Mouse (Mus musculus): ENCODE results near the gene Stil. TPM values are rescaled to one million over a fixed set of nuclear protein-coding genes. Genes with fewer than 3 reads are reported as not detected.
"Not testable (repeated sequence)": the region's sequence is repeated elsewhere in the genome, so short reads cannot be mapped to it uniquely, and the experiment has no call there.

Stil gene
- 1 to 10 TPM; 3.2 to 3.3 TPM for total RNA-seq (2021)

DNA sequence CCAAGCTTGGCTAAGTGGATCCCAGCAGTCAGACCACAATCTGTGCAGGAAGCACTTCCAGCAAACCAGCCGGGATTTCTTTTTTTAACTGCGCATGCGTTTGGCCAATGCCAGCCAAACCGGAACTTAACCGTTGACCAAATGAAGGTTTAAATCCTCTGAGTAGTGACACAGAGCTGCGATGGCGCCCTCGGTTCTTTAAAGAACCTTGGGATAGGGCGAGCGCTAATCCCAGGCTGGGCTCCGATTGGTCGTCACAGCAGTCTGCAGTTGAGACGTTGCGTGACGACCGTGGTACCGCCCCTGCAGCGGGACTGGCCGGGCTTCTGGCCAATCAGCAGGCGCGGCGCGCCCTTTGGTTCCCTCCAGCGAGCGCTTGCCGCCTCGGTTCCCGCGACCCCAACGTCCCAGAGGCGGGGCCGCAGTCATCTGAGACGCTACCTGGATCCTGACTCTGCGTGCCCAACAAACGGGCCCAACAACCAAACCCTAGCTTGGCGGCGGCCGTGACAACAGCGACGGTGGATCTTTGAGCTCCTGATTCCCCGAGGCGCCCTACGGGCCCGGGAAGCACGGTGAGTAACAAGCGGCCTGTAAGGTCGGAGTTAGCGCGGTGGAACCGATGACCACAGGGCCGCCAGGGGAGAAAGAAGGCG lies at the start of gene Stil:
Gene Stil (plus strand): TSS at position 387 of the 656 bp plus-strand sequence.
- intact Hi-C loops (cut with DNase I) = loop anchor here (5.0 kb wide), 1 partner anchor 87 kb away; the partner anchor contains the start of gene Pdzk1ip1
- peak; percentile 98 for DNase-seq

DNA sequence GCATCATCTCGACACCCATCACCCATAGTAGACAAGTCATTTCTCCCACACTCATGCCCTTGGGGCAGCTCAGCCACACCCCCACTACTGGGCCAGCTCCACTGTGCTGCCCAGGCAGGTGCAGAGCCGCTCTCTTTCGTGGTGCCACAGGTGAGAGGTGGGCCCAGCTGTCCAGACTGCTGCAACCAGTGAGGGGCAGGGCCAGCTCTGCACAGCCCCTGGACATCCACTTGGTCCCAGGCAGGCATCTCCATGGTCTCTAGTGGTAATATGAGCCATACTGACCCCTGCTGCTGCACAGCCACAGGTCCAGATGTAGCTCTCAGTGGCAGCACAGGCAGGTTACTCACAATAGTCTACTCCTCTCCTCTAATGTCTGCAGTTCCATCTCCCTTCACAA lies 46.8 kb upstream of the Stil start:
- no peak for DNase-seq
- intact Hi-C loops (cut with DNase I) = no loop called here

DNA sequence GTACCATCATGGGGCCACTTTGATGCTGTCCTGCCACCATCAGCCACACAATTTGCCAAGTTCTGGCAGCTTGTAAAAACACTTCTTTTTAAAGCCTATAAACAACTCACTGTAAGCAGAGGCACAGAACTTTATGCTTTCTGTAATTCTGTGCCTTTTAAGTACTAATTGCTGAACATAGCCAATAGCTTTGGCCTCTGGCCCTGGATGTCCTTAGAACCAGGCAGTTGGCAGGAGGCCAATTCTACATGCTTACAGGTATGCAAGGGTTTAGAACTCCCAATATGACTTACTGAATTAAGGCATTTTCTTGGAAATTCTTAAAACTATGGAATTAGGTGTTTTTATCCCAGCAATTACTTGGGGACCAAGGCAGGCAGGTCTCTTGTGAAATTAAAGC lies 42.6 kb upstream of the Stil start:
- DNase-seq = peak in 1 of 2 experiments; percentile 15
- intact Hi-C loops (cut with DNase I) = no loop called here

DNA sequence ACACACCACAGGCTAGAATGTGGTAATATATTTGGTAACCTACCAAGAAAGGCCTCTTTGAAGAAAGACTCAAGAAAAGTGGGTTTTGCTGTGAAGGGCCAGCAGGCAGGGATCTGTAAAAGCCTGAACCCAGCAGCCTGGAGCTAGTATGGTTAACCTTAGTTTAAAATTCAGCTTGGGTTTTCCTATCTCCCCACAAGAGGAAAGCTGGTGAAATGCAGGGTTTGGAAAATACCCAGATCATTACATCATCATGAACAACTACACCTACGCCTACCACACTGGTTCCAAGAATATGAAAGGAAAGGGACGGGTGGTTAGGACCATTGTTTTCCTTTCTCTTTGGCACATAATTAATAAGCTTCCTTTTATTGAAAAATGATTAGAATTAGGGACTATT lies 41.7 kb upstream of the Stil start:
- intact Hi-C loops (cut with DNase I) = no loop called here
- no peak for DNase-seq

DNA sequence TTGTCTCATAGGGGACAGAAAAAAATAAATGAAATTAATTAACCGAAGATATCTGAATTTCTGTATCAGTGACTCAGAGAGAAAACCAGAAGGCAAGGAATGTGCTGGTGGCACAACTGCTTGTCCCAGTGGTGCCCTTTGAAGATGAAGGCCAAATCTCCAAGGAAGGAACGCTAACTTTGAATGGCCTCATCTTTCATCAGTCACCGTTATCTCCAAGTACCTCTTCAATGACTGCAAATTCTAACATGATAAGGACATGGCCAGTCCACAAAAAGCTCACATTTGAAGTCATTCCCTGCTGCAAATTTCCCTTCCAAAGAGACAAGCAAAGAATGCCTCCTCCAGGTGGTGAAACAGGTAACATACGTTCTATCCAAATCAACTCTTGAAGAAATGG lies 41.2 kb upstream of the Stil start:
- intact Hi-C loops (cut with DNase I) = no loop called here
- no peak for DNase-seq

DNA sequence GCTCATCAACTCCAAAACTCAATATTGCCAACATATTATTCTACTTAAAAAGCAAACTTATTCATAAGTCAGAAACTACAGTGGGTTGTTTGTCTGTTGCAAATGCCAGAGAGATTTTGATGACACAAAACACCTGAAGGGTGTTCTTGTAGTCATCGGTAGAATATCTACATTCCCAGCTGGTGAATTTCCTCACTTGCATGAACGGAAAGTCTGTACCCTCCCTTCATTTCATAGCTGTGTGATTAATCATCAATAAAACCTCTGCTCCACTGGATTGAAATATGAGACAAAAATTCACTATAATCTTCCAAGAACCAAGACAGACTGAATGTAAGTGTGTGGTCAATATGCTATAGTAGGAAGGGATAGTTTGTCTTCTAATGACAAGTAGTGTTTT lies 40.4 kb upstream of the Stil start:
- intact Hi-C loops (cut with DNase I) = no loop called here
- DNase-seq = no peak

DNA sequence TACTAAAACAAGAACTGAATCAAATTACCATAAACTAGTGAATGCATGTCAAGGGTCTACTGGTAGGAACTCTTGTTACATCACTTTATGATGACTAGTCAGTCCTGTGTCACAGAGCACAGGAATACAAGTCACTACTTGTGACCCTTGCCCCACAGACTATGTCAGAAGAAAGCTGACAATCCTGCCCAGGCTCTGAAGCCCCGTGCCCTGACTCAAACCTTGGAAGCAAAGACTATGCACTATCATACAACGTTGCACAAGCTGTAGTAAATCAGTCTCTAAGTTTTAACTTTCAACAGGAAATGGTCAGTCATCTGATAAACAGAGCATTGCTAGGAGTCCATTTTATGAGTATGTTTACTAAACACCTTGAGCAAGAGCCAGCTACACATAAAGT lies 39.1 kb upstream of the Stil start:
- intact Hi-C loops (cut with DNase I) = not testable (repeated sequence)

DNA sequence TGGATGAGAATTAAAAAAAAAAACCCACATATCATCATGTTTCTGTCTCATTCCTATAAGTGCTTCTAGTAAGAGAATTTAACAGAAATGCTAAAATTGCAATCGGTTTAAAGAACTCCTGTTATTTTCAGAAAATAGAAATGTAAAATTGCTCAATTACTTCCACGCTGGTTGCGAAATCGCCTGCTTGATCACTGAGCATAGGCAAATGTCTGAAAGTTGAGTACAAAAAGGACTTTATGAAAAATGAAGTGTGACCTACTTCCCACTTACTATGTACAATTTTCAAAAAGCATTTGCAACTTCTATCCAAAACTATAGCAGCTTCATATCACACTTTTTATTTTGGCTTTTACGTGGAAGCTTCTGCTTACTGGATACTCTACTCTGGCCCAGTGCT lies 29.2 kb upstream of the Stil start:
- no peak for DNase-seq
- intact Hi-C loops (cut with DNase I) = no loop called here

More for the DNA sequence above, 39.1 kb upstream of the Stil start:
- DNase-seq = not testable (repeated sequence)

DNA sequence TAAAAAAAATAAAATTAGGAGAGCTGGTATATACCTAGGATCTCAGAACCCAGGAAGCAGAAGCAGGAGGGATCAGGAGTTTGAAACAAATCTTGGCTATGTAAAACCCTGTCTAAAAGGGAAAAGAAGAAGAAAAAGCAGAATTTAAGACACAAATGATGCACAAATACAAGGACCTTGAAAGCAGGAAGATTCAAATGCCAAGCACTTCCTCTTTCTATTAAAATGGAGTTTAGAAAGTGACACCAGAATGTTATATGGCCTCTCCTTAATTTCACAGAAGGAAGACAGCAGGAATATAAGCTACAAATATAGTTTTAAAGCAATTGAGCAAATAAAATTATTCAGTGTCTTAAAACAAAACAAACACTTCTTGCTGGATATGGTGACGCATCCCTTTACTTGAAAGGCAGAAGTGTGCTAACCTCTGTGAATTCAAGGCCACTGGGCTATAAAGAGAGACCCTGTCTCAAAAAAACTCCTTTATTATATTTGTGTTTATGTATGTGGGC lies 26.7 kb upstream of the Stil start:
- DNase-seq = no peak
- intact Hi-C loops (cut with DNase I) = no loop called here

DNA sequence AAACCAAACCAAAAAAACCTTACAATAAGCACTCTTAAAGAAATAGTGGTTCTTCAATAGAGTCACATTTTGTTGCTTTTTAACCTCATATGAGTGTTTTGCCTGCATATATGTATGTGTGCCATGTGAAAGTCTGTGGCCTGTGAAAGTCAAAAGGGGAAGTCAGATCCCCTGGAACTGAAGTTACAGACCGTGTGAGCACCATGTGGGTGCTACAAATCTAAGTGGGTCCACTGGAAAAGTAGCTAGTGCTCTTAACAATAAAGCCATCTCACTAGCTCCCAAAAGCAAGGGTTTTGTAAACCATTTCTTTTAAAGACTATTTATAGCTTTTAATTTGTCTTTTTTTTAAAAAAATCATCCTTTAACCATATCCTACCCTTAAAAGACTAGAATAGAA lies 17.3 kb upstream of the Stil start:
- no peak for DNase-seq
- intact Hi-C loops (cut with DNase I) = no loop called here

DNA sequence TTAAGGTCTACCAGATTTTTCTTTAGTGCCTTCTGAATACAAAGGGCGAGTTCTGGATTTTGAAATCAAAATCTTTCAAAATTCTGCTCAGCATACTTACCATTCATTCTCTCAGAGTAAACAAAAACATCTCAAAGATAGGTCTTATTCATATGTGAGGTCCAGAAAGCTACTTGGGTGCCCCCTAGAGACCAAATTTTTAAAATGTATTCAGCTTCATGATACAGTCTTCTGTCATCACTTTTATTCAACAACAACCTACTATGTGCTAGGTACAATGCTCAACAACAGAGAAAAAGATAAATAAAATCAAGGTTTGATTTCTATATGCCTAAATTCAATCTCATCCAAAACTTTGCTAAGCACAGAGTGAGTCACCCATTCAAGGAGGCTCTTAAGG lies 16.9 kb upstream of the Stil start:
- peak in 1 of 2 experiments; percentile 13 for DNase-seq
- intact Hi-C loops (cut with DNase I) = no loop called here

DNA sequence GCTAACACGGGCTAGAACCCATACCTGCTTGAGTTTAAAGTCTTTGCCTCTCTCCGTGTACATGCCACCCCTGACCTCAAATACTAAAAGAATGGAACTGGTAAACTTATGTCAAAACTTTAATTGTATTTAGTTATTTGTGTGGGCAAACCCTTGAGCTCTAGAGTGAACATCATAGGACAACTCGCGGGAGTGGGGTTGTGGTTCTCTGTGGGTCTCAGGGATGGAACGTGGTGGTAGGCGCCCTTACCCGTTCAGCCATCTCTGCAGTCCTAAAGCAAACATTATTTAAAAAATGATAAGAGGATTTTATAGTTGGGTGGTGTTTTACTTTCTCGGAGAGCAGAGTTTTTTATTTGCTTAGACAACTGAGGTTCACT lies 13.8 kb upstream of the Stil start:
- DNase-seq = no peak

DNA sequence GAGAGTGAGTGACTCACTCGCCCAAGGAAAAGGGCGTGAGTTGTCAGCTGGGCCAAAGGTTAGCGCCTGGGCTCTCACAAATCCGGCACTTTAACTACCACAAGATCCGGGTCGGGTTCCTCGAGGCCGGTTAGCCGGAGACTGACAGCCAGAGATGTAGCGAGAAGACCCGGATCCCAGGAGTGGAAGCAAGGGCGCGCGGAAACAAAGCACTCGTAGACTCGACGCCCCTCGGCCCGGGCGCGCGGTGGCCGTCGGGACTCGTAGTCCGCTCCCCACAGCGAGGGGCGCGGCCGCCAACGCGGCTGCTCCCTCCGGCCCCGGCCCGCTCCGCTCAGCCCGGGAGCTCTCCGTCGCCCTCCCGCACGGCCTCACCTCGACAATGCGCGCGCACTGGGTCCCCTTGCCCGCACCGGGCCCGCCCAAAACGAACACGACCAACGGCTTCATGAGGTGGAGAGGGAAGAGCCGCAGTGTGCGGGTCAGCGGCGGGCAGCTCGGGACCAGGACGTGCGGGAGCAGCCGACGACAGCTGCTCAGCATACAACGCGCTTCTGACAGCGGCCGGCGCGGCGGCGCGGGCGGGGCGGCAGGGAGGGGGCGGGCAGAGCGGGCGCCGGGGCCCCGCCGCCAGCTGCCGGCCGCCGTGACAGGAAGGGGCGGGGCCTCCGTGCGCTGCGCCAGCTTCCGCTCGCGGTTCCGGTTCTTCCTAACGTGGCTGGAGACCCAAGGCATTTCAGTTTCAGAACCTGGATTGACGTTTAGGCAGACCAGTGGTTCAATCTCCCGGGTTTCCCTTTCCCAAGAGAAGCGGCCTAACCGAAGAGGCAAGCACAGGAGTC lies 13.1 kb upstream of the Stil start, which contains the start of gene Cmpk1:
Gene Cmpk1 (minus strand): TSS at position 651 of the 842 bp plus-strand sequence.
- intact Hi-C loops (cut with DNase I) = no loop called here
- DNase-seq = peak; percentile 91 to 92

More for the DNA sequence above, 13.8 kb upstream of the Stil start:
- intact Hi-C loops (cut with DNase I) = no loop called here

DNA sequence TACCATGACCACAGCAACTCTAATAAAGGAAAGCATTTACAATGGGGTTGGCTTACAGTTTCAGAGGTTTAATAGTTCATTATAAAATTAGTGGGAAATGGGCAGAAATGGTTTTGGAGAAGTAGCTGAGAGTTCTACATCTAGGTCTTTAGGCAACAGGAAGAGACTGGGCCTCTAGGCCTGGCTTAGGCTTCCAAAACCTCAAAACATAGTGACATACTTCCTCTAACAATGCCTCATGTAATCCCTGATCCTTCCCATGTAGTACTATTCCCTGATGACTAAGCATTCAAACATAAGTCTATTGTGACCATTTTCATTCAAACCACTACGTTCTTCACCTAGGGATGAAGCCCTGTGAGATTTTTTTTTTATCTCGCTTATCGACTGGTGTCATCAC lies 5.7 kb upstream of the Stil start:
- no peak for DNase-seq
- intact Hi-C loops (cut with DNase I) = no loop called here

DNA sequence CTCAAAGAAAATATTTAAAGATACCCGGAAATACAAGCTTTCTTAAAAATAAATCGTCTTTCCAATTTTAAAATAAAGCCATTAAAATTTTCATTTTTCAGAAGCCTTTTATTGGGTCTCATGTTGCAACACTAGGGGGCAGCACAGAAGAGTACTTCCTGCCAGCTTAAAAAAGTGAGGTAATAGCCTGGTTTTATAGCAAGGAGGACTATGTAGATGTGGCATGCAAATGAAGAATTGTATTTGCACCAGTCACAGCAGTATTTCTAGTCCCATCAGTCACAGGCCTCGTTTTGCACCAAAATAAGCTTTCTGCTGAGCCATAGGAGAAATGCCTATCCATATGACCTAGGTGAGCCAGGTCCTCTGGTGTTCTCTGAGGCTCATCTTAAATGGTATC lies 2.9 kb upstream of the Stil start:
- peak; percentile 20 to 62 for DNase-seq
- intact Hi-C loops (cut with DNase I) = loop anchor here (5.0 kb wide), 1 partner anchor 90 kb away; the partner anchor contains the start of gene Pdzk1ip1

DNA sequence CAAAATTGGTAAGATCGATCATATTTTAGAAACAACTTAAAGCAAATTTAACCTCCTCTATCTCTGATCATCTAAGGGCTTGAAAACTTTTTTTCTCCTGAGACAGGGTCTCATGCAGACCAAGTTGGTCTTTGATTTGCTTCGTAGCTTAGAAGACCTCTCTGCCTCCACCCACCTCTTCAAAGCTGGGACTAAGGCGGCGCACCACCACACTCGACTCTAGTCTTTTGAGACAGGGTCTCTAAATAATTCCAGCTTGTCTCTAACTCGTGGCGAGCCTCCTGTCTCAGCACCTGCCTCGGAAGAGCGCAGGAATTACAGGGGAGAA lies 550 bp upstream of the Stil start:
- DNase-seq = no peak
- intact Hi-C loops (cut with DNase I) = loop anchor here (5.0 kb wide), 1 partner anchor 88 kb away; the partner anchor contains the start of gene Pdzk1ip1

DNA sequence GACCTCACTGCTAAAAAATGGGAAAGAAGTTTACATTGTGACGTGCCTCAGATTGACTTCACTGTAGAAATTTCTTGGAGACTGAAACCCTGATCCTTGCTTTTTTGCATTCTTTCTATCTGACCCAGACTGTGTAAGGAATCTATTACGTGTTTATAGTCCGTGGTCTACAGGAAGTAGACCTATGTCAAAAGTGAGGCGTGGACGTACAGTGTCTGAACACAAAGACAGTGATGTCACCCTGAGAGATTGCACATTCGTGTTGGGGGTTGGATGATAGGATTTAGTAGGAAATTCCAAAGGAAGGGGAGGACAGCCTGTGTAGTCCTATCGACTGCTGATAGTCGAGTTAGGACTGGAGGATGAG lies 453 bp downstream of the Stil start:
- no peak for DNase-seq
- intact Hi-C loops (cut with DNase I) = no loop called here

DNA sequence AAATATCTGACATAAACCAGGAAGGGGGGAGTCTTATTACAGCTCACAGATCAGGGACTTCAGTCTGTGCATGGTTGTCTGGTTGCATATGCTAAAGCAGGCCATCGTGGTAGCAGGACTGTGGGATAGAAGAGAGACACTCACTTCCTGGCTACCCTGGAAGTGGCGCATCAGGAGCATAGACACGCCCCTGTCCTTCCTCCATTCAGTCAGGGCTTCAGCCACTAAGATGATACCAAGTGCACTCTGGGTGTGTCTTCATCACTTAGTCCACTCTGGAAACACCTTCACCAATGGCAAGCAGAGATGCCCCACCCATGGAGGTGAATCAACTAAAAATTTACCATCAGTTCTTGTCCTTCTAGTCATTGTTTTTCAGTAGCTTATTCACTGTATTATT lies 14.3 kb downstream of the Stil start:
- intact Hi-C loops (cut with DNase I) = no loop called here
- DNase-seq = no peak

DNA sequence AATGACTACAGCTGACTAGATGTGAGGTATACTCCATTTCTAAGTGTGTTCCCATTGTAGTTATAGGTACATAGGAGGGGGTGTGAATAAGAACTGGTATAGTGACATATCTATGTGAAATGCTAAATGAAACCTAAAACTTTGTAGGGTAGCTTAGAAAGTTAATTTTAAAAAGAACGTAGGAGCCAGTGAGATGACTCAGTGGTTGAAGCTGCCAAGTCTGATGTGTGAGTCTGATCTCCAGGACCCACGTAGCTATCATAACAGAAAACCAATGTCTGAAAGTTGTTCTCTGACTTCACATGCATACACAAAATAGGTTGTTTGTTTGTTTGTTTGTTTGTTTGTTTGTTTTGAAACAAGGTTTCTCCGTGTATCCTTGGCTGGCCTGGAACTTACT lies 20.0 kb downstream of the Stil start:
- no peak for DNase-seq
- intact Hi-C loops (cut with DNase I) = no loop called here

DNA sequence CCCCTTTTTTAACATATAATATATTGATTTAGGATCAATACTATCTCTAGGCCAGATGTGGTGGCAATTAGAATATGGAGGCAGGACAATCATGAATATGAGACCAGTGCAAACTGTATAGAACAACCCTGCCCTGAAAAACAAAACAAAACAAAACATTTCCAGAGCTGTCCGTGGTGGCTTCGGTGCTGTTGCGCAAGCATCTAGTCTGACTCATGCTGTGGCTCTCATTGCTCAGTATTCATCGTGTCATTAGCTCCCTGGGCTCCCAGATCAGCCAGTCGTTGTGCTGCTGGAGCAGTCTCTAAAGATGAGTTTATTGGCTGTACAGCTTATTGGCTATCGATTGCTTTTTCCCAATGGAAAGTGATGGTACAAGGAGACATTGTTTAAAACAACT lies 35.1 kb downstream of the Stil start:
- DNase-seq = no peak
- intact Hi-C loops (cut with DNase I) = no loop called here

DNA sequence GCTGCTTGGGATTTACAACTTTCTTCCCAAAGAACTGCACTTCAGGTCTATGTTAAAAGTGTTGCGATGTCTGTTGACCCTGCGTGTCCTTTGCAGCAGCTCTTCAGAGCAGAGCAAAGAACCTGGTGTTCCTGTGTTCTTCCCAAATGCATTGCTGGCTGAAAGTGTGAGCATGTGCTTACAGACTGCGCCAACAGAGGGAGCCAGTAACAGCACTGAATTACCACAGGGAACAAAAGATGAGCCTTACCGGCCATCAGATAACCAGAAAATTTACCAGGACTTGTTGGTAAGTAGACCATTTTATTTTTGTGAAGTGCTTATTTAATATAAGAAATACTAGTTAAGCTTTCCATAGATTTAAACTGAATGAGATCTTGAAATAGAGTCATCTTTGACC lies 38.3 kb downstream of the Stil start:
- peak; percentile 42 to 60 for DNase-seq
- intact Hi-C loops (cut with DNase I) = loop anchor here (1.0 kb wide), 2 partner anchors 47 to 59 kb away; no protein-coding TSS in a partner anchor

DNA sequence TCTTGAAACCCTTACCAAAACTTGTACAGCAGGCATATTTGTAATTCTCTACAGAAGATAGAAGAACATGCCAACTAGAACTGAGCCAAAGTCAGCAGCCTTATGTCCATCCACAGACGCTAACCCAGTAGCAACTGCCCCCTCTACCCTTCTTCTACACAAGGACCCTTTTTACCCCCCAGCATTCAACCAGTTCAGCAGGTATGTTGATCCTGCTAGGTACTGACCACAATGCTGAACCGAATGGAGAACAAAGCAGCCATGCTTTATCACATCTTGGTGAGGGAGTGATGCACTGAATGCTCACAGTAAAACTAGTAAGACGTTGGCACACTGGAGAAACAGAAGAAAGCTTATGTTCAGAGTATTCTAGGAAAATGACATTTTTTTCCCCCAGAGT lies 45.7 kb downstream of the Stil start:
- DNase-seq = no peak
- intact Hi-C loops (cut with DNase I) = loop anchor here (2.0 kb wide), 1 partner anchor 39 kb away; no protein-coding TSS in a partner anchor
